Mouse (Mus musculus): ENCODE results near the gene Olfr583. TPM values are rescaled to one million over a fixed set of nuclear protein-coding genes. Genes with fewer than 3 reads are reported as not detected.

The Olfr583 gene
- polyA plus RNA-seq (2014; fragmentation: Nextera tagmentation; extraction: Ambion mirVana) = not detected in 2 replicates

DNA sequence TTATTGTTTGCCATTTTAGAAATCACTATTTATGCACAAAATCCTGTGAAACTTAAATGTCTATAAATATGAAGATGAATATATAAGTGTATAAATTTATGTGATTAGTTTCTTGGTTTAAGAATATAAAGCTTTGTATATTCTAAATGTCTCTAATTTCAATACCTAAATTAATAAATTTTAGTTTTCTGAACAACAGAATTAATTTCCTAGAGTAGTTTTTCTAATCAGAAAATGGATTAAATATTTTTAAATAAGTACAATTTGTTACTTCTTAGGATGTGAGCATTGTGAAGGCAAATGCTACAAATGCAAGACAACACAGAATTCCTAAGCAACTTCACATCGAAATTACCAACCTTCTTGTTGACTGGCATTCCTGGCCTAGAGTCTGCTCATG lies at the start of gene Olfr583:
Gene Olfr583, plus strand, starts transcription at position 301 of the 400 bp plus-strand sequence.
- Histone ChIP-seq H3K9ac (replicated peaks; ENCODE audit: low read length) (no peak within 1 kb of the TSS), H3K4me3 (replicated peaks; ENCODE audit: low read depth, low read length) (no peak within 1 kb of the TSS), H3K4me2 (ENCODE audit: low read length) (no peak within 1 kb of the TSS), H3K27me3 (ENCODE audit: control insufficient read depth, insufficient read depth, low read length) (no peaks in the 10 kb centered on the region), H3K4me1 (ENCODE audit: control insufficient read depth, insufficient read depth, low read length) (no peaks in the 10 kb centered on the region), H3K27ac (replicated peaks; ENCODE audit: low read depth, low read length) (no peak within 1 kb of the TSS), H3K9me3 (ENCODE audit: control insufficient read depth, low read length) (no peaks in the 10 kb centered on the region; the same call in 1 of the 2 replicates), H3K36me3 (ENCODE audit: control insufficient read depth, insufficient read depth, low read length) (no peaks in the 10 kb centered on the region)
- ATAC-seq (ENCODE audit: low FRiP score, low TSS enrichment) (no peak), DNase-seq (no peak)
- WGBS = 97% methylated on average over 1 of the region's 1 CpGs

DNA sequence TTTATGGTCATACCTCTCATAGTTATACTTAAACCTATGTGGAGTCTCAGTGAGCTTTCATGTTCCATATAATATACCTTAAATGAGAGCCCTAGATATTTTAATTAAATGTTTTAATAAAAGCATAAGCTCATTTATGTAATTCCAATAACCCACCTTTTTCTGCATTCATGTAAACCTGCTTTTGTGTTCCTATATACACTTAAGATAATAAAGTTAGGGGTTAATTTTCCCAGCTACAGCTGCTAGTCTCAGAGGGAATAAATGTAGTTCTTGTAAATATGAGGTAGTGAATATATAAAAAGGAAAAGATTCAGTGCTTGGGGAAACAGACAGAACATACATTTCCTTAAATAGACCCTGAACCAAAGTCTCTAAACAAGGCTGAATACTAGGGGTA lies 13.4 kb upstream of the Olfr583 start, which contains the start of gene Olfr582:
Gene Olfr582, plus strand, starts transcription at position 301 of the 400 bp plus-strand sequence.
- no peaks in the 10 kb centered on the region for H3K36me3 ChIP-seq (ENCODE audit: control insufficient read depth, insufficient read depth, low read length)
- ATAC-seq (ENCODE audit: low FRiP score, low TSS enrichment) = no peak
- DNase-seq = no peak
- H3K9me3 ChIP-seq (ENCODE audit: control insufficient read depth, low read length) = no peaks in the 10 kb centered on the region
- no peaks in the 10 kb centered on the region for H3K27me3 ChIP-seq (ENCODE audit: control insufficient read depth, insufficient read depth, low read length)
- H3K4me3 ChIP-seq (replicated peaks; ENCODE audit: low read depth, low read length) = no peak within 1 kb of the TSS
- H3K9ac ChIP-seq (replicated peaks; ENCODE audit: low read length) = no peak within 1 kb of the TSS
- H3K27ac ChIP-seq (replicated peaks; ENCODE audit: low read depth, low read length) = no peak within 1 kb of the TSS
- H3K4me2 ChIP-seq (ENCODE audit: low read length) = no peak within 1 kb of the TSS
- no peaks in the 10 kb centered on the region for H3K4me1 ChIP-seq (ENCODE audit: control insufficient read depth, insufficient read depth, low read length)

DNA sequence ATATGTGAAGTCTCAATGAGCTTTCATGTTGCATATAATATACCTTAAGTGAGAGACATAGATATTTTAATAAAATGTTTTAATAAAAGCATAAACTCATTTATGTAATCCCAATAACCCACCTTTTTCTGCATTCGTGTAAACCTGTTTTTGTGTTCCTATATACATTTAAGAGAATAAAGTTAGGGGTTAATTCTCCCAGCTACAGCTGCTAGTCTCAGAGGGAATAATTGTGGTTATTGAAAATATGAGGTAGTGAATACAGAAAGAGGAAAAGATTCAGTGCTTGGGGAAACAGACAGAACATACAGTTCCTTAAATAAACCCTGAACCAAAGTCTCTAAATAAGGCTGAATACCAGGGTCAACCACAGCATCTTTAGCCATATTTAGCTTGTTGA lies 30.5 kb downstream of the Olfr583 start, which contains the start of gene Olfr584:
Gene Olfr584, plus strand, starts transcription at position 301 of the 400 bp plus-strand sequence.
- Histone ChIP-seq H3K27ac (replicated peaks; ENCODE audit: low read depth, low read length) (no peak within 1 kb of the TSS), H3K36me3 (ENCODE audit: control insufficient read depth, insufficient read depth, low read length) (no peaks in the 10 kb centered on the region), H3K4me2 (ENCODE audit: low read length) (no peak within 1 kb of the TSS), H3K4me3 (replicated peaks; ENCODE audit: low read depth, low read length) (no peak within 1 kb of the TSS), H3K27me3 (ENCODE audit: control insufficient read depth, insufficient read depth, low read length) (no peaks in the 10 kb centered on the region), H3K9ac (replicated peaks; ENCODE audit: low read length) (no peak within 1 kb of the TSS), H3K4me1 (ENCODE audit: control insufficient read depth, insufficient read depth, low read length) (no peaks in the 10 kb centered on the region), H3K9me3 (ENCODE audit: control insufficient read depth, low read length) (no peaks in the 10 kb centered on the region; the same call in 1 of the 2 replicates)
- WGBS = 90% methylated on average over 1 of the region's 1 CpGs
- ATAC-seq (ENCODE audit: low FRiP score, low TSS enrichment) (no peak), DNase-seq (no peak)

DNA sequence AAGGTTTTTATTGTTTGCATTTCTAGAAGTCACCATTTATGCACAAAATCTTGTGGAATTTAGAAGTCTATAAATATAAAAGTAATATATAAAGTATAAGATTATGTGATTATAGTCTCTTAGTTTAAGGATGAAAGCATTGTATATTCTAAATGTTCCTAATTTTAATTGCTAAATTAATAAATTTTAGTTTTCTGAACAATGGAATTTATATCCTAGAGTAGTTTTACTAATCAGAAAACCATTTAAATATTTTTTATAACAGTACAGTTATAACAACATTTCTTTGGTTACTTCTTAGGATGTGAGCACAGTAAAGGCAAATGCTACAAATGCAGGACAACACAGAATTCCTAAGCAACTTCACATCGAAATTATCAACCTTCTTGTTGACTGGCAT lies 46.3 kb downstream of the Olfr583 start, which contains the start of gene Olfr585:
Gene Olfr585, plus strand, starts transcription at position 301 of the 400 bp plus-strand sequence.
- Histone ChIP-seq H3K4me2 (ENCODE audit: low read length) (no peak within 1 kb of the TSS), H3K27me3 (ENCODE audit: control insufficient read depth, insufficient read depth, low read length) (no peaks in the 10 kb centered on the region), H3K4me1 (ENCODE audit: control insufficient read depth, insufficient read depth, low read length) (no peaks in the 10 kb centered on the region), H3K4me3 (replicated peaks; ENCODE audit: low read depth, low read length) (no peak within 1 kb of the TSS), H3K36me3 (ENCODE audit: control insufficient read depth, insufficient read depth, low read length) (no peaks in the 10 kb centered on the region), H3K9ac (replicated peaks; ENCODE audit: low read length) (no peak within 1 kb of the TSS), H3K27ac (replicated peaks; ENCODE audit: low read depth, low read length) (no peak within 1 kb of the TSS), H3K9me3 (ENCODE audit: control insufficient read depth, low read length) (no peaks in the 10 kb centered on the region)
- ATAC-seq (ENCODE audit: low FRiP score, low TSS enrichment) = no peak
- WGBS = 80% methylated on average over 1 of the region's 1 CpGs
- DNase-seq = no peak

Other genes starting within 250 kb of the Olfr583 start
- not detected in 2 replicates for gene Olfr564, start 247.8 kb upstream of the Olfr583 start, polyA plus RNA-seq (2014; fragmentation: Nextera tagmentation; extraction: Ambion mirVana)
- not detected in 2 replicates for gene Olfr566, start 192.5 kb upstream of the Olfr583 start, polyA plus RNA-seq (2014; fragmentation: Nextera tagmentation; extraction: Ambion mirVana)
- gene Olfr568, start 174.2 kb upstream of the Olfr583 start, polyA plus RNA-seq (2014; fragmentation: Nextera tagmentation; extraction: Ambion mirVana) = not detected in 2 replicates
- gene Olfr569, start 160.4 kb upstream of the Olfr583 start, polyA plus RNA-seq (2014; fragmentation: Nextera tagmentation; extraction: Ambion mirVana) = not detected in 2 replicates
- gene Olfr570, start 156.7 kb upstream of the Olfr583 start, polyA plus RNA-seq (2014; fragmentation: Nextera tagmentation; extraction: Ambion mirVana) = not detected in 2 replicates
- gene Olfr571, start 133.8 kb upstream of the Olfr583 start, polyA plus RNA-seq (2014; fragmentation: Nextera tagmentation; extraction: Ambion mirVana) = not detected in 2 replicates
- not detected in 2 replicates for gene Olfr572, start 126.9 kb upstream of the Olfr583 start, polyA plus RNA-seq (2014; fragmentation: Nextera tagmentation; extraction: Ambion mirVana)
- gene Olfr573-ps1, start 108.7 kb upstream of the Olfr583 start, polyA plus RNA-seq (2014; fragmentation: Nextera tagmentation; extraction: Ambion mirVana) = not detected in 2 replicates
- gene Olfr574, start 102.8 kb upstream of the Olfr583 start, polyA plus RNA-seq (2014; fragmentation: Nextera tagmentation; extraction: Ambion mirVana) = not detected in 2 replicates
- gene Olfr575, start 92.5 kb upstream of the Olfr583 start, polyA plus RNA-seq (2014; fragmentation: Nextera tagmentation; extraction: Ambion mirVana) = not detected in 2 replicates
- not detected in 2 replicates for gene Olfr576, start 88.6 kb upstream of the Olfr583 start, polyA plus RNA-seq (2014; fragmentation: Nextera tagmentation; extraction: Ambion mirVana)
- not detected in 2 replicates for gene Olfr577, start 75.4 kb upstream of the Olfr583 start, polyA plus RNA-seq (2014; fragmentation: Nextera tagmentation; extraction: Ambion mirVana)
- gene Olfr578, start 62.0 kb upstream of the Olfr583 start, polyA plus RNA-seq (2014; fragmentation: Nextera tagmentation; extraction: Ambion mirVana) = not detected in 2 replicates
- not detected in 2 replicates for gene Olfr582, start 13.3 kb upstream of the Olfr583 start, polyA plus RNA-seq (2014; fragmentation: Nextera tagmentation; extraction: Ambion mirVana)
- not detected in 2 replicates for gene Olfr584, start 30.6 kb downstream of the Olfr583 start, polyA plus RNA-seq (2014; fragmentation: Nextera tagmentation; extraction: Ambion mirVana)
- gene Olfr585, start 46.4 kb downstream of the Olfr583 start, polyA plus RNA-seq (2014; fragmentation: Nextera tagmentation; extraction: Ambion mirVana) = not detected in 2 replicates
- not detected in 2 replicates for gene Olfr586, start 74.3 kb downstream of the Olfr583 start, polyA plus RNA-seq (2014; fragmentation: Nextera tagmentation; extraction: Ambion mirVana)
- not detected in 2 replicates for gene Olfr588-ps1, start 89.6 kb downstream of the Olfr583 start, polyA plus RNA-seq (2014; fragmentation: Nextera tagmentation; extraction: Ambion mirVana)
- gene Olfr589, start 105.1 kb downstream of the Olfr583 start, polyA plus RNA-seq (2014; fragmentation: Nextera tagmentation; extraction: Ambion mirVana) = not detected in 2 replicates
- not detected in 2 replicates for gene Olfr591, start 127.0 kb downstream of the Olfr583 start, polyA plus RNA-seq (2014; fragmentation: Nextera tagmentation; extraction: Ambion mirVana)
- not detected in 2 replicates for gene Olfr592, start 133.5 kb downstream of the Olfr583 start, polyA plus RNA-seq (2014; fragmentation: Nextera tagmentation; extraction: Ambion mirVana)
- not detected in 2 replicates for gene Olfr593, start 160.6 kb downstream of the Olfr583 start, polyA plus RNA-seq (2014; fragmentation: Nextera tagmentation; extraction: Ambion mirVana)
- gene Olfr594, start 165.7 kb downstream of the Olfr583 start, polyA plus RNA-seq (2014; fragmentation: Nextera tagmentation; extraction: Ambion mirVana) = not detected in 2 replicates
- gene Usp17ld, start 201.2 kb downstream of the Olfr583 start, polyA plus RNA-seq (2014; fragmentation: Nextera tagmentation; extraction: Ambion mirVana) = not detected in 2 replicates

Measured in midbrain, embryonic 14.5 days (tissue).